Mouse (Mus musculus) hindbrain, embryonic 12.5 days (tissue): ENCODE results near the gene Vps13d. TPM values are rescaled to one million over a fixed set of nuclear protein-coding genes. Genes with fewer than 3 reads are reported as not detected.

Source experiments
- ATAC-seq: fragments of 200-750 bp; cut with Nextera tagmentation; 2 replicates; pipeline ENCODE4 v1.8.0; 2017; ENCODE audit warnings: moderate TSS enrichment; ENCODE audit not compliant: low FRiP score
- H3K27ac ChIP-seq: fragments of 300-500 bp; sonication (generic); 2 replicates; pipeline ENCODE4 v1.5.1; 2016; ENCODE audit warnings: mild to moderate bottlenecking
- H3K27me3 ChIP-seq: fragments of 300-500 bp; sonication (generic); 2 replicates; pipeline ENCODE4 v1.6.1; 2016; ENCODE audit warnings: mild to moderate bottlenecking
- H3K36me3 ChIP-seq: fragments of 300-500 bp; sonication (generic); 2 replicates; pipeline ENCODE4 v1.6.1; 2016; ENCODE audit warnings: mild to moderate bottlenecking
- H3K4me1 ChIP-seq: fragments of 300-500 bp; sonication (generic); 2 replicates; pipeline ENCODE4 v1.6.1; 2016
- H3K4me2 ChIP-seq: fragments of 300-500 bp; sonication (generic); replicated peaks from 2 replicates; pipeline ENCODE4 v1.6.1; 2016; ENCODE audit warnings: mild to moderate bottlenecking
- H3K4me3 ChIP-seq: fragments of 300-500 bp; sonication (generic); 2 replicates; pipeline ENCODE4 v1.5.1; 2016; ENCODE audit warnings: mild to moderate bottlenecking
- H3K9ac ChIP-seq: fragments of 300-500 bp; sonication (generic); 2 replicates; pipeline ENCODE4 v1.6.1; 2016; ENCODE audit warnings: mild to moderate bottlenecking, moderate library complexity
- H3K9me3 ChIP-seq: fragments of 300-500 bp; sonication (generic); replicated peaks from 2 replicates; pipeline ENCODE4 v1.6.1; 2016; ENCODE audit warnings: mild to moderate bottlenecking
- WGBS: fragments of 180-500 bp; shearing (Covaris S2); methylation state at CpG from one replicate; pipeline ENCODE4 v1.1.7; 2016; 5-methylcytosine and 5-hydroxymethylcytosine counted together
- polyA plus RNA-seq: library from polyadenylated mRNA; unstranded; fragments of >200 nt; fragmentation: Nextera tagmentation; extraction: Ambion mirVana; gene quantifications from 2 replicates; pipeline ENCODE4 v1.2.1, GENCODE M21; 2016

The Vps13d gene
- polyA plus RNA-seq, 1 experiment from 2014 or later = 7.2 TPM

DNA sequence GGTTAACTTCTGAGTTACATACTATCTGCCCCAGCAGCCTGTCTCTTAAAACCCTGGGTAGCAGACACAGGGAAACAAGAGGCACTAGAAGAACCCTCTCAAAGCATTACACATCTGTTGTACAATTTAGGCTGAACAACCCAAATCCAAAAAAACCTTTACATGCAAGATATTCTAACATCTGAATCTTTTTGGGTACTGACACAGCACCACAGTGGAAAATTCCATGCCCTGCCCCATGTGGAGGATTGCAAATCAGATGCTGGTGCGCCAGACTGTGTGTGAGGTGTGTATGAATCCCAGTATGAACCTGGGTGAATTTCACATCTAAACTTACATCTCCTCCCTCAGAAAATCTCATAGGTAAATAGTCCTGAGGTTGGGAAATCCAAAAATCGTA, 174.4 kb downstream of the Vps13d start:
- H3K9me3 ChIP-seq = no peaks in the 10 kb centered on the region
- H3K4me3 ChIP-seq = no peak overlapping the region
- ATAC-seq = no peak
- no peaks in the 10 kb centered on the region for H3K27me3 ChIP-seq
- WGBS = 96% methylated on average over 2 of the region's 2 CpGs
- no peak overlapping the region for H3K9ac ChIP-seq
- peaks cover 22% of the 10 kb centered on the region for H3K36me3 ChIP-seq
- no peak overlapping the region for H3K4me2 ChIP-seq
- H3K4me1 ChIP-seq = 0 out of 2 replicates have a peak, but pooled peaks cover 4% of the 10 kb centered on the region
- no peak overlapping the region for H3K27ac ChIP-seq

DNA sequence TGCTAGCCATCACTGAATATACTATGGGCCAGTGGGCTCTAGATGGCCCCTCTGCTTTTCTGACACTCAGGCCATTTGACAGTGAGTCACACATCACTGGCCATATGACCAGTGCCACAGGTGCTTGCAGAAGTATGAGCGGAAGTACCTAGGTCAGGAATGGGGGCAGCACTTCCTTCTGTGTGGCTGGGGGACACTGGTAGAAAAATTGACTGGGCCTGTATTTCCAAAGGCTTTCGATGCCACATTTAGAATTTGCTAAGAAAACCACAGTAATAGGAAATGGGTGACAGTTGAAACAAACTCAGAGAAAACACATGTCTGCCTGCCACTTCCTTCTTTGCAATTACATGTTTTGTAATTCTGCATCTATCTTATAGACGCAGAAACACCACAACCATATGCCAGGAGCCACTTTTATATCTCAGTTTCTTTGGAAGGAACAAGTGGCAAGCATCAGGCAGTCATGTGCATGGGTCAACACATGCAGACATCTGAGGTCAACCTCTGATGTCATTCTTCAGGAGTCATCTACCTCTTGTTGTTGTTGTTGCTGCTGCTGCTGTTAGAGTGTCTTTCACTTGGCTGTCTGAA, 175.6 kb downstream of the Vps13d start:
- ATAC-seq = no peak
- H3K9ac ChIP-seq = no peak overlapping the region
- H3K9me3 ChIP-seq = no peaks in the 10 kb centered on the region
- no peak overlapping the region for H3K4me3 ChIP-seq
- H3K4me1 ChIP-seq = no peaks in the 10 kb centered on the region
- H3K4me2 ChIP-seq = no peak overlapping the region
- 95% methylated on average over 3 of the region's 3 CpGs for WGBS
- H3K27ac ChIP-seq = no peak overlapping the region
- H3K36me3 ChIP-seq = peaks cover 22% of the 10 kb centered on the region
- no peaks in the 10 kb centered on the region for H3K27me3 ChIP-seq

DNA sequence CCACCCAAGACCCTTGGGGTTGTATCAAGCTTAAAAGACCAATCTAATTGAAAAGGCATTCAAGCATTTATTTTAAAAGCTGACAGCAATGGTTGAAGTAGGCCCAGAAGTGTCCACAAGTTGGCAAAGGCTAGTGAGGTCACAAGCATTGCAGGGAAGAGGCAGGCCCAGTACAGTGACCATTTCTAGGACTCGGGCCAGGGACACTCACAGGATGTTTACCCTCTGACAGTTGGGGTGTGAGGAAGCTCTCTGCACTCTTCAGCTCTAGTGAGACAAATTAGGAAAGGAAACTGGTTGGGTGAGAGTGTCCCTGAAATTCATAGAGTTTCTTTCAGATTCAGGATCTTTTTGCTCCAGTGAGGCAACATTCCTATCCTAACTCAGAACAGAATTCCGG, 177.1 kb downstream of the Vps13d start:
- Histone ChIP-seq H3K4me2 (no peak overlapping the region), H3K9me3 (no peaks in the 10 kb centered on the region), H3K9ac (no peak overlapping the region), H3K27ac (no peak overlapping the region), H3K27me3 (no peaks in the 10 kb centered on the region), H3K36me3 (peaks cover 22% of the 10 kb centered on the region), H3K4me3 (no peak overlapping the region), H3K4me1 (no peaks in the 10 kb centered on the region)
- 84% methylated on average over 2 of the region's 2 CpGs for WGBS
- ATAC-seq = no peak

DNA sequence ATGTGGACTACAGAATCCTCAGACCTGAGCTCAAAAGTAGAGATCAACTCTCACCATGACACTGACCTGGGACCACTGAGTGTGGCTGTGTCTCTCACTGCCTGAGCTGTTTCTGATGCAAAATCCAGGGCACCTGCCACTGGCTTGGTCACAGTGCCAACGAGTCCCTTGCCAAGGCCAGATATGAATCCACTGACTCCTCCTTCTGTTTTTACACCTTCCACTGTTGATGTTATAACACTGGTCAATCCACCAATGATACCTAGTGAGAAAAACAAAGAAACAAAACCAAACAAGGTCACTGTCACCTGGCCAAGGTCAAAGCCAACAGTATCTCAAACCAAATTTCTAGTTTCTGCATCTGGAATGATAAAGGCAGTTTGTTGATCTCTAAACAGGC, 178.1 kb downstream of the Vps13d start:
- H3K9me3 ChIP-seq = no peaks in the 10 kb centered on the region
- H3K4me2 ChIP-seq = no peak overlapping the region
- no peak overlapping the region for H3K4me3 ChIP-seq
- peaks cover 27% of the 10 kb centered on the region for H3K36me3 ChIP-seq
- H3K27me3 ChIP-seq = no peaks in the 10 kb centered on the region
- H3K4me1 ChIP-seq = no peaks in the 10 kb centered on the region
- ATAC-seq = no peak
- H3K9ac ChIP-seq = no peak overlapping the region
- WGBS = 90% methylated on average over 1 of the region's 1 CpGs
- H3K27ac ChIP-seq = no peak overlapping the region

DNA sequence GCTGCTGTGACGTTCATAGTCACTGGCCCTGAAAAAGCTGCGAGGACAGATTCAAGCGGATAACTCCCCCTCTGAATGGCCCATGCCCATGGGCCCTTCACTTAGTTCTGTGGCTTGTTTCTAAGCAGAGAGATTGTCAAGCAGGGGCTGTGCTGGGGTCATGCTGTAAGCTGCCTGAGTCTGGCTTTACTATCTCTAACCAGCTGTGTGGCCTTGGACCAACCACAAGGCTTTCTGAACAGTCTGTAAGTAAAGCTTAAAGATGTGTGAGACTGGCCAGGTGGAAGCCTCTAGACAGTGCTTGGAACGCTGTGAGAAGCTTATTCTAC, 180.2 kb downstream of the Vps13d start:
- peaks cover 22% of the 10 kb centered on the region for H3K36me3 ChIP-seq
- WGBS = 86% methylated on average over 4 of the region's 4 CpGs

DNA sequence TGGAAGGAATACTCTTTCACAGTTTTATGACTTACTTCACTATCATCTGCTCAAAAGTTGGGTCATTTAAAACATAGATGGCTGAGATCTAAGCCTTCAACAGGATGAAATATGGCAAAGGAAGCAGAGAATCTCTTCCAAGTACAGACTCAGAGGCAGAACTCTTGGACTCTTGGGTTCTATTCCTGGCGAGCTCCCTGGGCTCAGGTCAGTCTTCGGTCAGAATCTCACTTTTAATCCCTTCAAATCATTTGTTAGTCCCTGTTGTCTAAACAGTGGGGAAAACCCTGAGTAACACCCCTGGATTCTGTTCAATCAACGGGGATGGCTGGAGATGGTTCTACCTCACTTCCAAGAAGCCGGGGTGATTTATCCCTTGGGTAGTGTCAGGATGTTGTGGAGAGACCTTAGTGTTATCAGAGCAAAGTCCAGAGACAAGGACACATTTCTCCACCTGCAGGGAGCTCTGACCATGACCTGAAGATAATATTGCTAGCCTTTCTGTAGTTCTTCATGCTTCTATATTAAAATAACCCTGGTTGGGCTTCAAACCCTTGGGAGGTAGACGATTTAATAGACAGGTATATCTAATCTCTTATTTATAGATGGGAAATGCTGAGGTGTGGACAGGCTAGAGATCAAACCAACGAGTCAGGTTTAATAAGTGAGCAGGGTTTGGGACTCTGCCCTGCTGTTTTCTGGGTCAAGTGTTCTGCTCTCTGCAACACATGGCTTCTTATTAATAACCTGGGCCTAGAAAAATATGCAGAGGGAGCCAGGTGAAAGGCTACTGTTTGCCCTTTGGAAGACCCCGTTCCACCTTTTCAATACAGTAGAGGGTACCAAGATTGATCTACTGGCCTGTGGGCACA, 180.8 kb downstream of the Vps13d start:
- Histone ChIP-seq H3K4me1 (no peaks in the 10 kb centered on the region), H3K9ac (no peak overlapping the region), H3K27ac (no peak overlapping the region), H3K36me3 (peaks cover 21% of the 10 kb centered on the region), H3K4me2 (no peak overlapping the region), H3K9me3 (no peaks in the 10 kb centered on the region), H3K4me3 (no peak overlapping the region), H3K27me3 (no peaks in the 10 kb centered on the region)
- 88% methylated on average over 7 of the region's 7 CpGs for WGBS
- ATAC-seq = no peak

More for the DNA sequence above, 180.2 kb downstream of the Vps13d start:
- Histone ChIP-seq H3K27me3 (no peaks in the 10 kb centered on the region), H3K9ac (no peak overlapping the region), H3K4me2 (no peak overlapping the region), H3K4me3 (no peak overlapping the region), H3K4me1 (no peaks in the 10 kb centered on the region), H3K9me3 (no peaks in the 10 kb centered on the region), H3K27ac (no peak overlapping the region)
- no peak for ATAC-seq

DNA sequence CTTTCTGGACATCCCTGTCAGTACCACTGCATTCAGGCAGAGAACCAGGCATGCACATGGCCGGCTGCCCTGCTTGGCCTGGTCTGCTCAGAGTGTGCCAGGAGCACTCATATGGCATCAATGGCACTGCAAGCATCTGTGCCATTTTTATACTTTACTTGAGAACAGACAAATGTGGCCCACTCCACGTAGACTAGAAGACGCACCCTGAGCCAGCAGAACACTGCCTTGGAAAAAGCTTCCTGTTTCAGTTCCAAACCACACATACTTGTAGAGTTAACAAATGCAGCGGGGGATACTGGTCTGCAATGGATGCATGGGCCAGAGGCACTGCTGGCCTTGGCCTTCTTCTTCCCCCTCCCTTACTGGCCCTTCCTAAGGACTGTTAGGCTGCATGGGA, 181.6 kb downstream of the Vps13d start:
- no peaks in the 10 kb centered on the region for H3K4me1 ChIP-seq
- ATAC-seq = no peak

DNA sequence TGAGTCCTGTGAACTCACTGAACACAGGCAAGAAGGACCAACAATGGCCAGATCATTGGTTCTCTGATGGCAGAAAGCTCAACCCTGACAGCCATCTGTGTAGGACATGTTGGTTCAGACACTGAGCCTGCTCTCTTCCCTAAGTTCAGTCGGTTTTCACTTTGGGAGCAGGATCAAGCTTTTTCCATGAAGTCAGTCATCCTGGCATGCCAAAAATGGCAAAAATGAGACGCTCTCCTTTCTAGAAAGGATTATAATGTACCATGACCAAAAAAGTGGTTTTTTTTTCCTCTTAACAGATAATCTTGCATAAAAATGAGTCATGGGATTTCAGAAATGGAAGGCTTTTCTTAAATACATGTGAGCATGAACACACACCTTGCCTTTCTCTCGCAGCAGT, 183.6 kb downstream of the Vps13d start:
- no peak overlapping the region for H3K4me3 ChIP-seq
- no peak overlapping the region for H3K4me2 ChIP-seq
- 92% methylated on average over 3 of the region's 3 CpGs for WGBS
- no peaks in the 10 kb centered on the region for H3K9me3 ChIP-seq
- no peak overlapping the region for H3K27ac ChIP-seq
- H3K4me1 ChIP-seq = no peaks in the 10 kb centered on the region
- H3K36me3 ChIP-seq = peaks cover 12% of the 10 kb centered on the region
- no peak overlapping the region for H3K9ac ChIP-seq
- no peaks in the 10 kb centered on the region for H3K27me3 ChIP-seq
- ATAC-seq = no peak

More for the DNA sequence above, 181.6 kb downstream of the Vps13d start:
- Histone ChIP-seq H3K27ac (no peak overlapping the region), H3K27me3 (no peaks in the 10 kb centered on the region), H3K4me2 (no peak overlapping the region), H3K9me3 (no peaks in the 10 kb centered on the region), H3K9ac (no peak overlapping the region), H3K4me3 (no peak overlapping the region), H3K36me3 (peaks cover 19% of the 10 kb centered on the region)
- WGBS = 90% methylated on average over 4 of the region's 4 CpGs

DNA sequence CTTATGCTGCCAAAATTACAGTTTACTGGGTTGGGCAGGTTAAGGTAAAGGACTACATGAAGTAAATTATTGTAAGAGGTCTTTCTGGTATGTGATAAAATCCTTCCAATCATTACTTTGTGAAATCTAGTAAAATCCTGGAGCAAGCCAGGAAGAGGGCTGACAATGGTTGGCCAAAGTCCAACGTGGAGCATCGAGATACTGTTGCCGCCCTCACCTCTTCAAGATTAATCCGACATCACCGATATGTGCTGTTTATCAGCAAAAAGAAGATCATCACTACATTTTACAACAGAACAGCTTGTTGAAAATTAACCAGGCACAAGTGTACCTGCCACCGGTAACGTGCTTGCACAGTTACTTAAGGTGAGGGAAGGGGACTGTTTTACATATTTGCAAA, 184.9 kb downstream of the Vps13d start:
- WGBS = 93% methylated on average over 7 of the region's 7 CpGs
- no peak for ATAC-seq
- Histone ChIP-seq H3K4me2 (no peak overlapping the region), H3K4me1 (no peaks in the 10 kb centered on the region), H3K27ac (no peak overlapping the region), H3K27me3 (no peaks in the 10 kb centered on the region), H3K4me3 (no peak overlapping the region), H3K9ac (no peak overlapping the region), H3K36me3 (0 out of 2 replicates have a peak, but pooled peaks cover 7% of the 10 kb centered on the region), H3K9me3 (no peaks in the 10 kb centered on the region)

DNA sequence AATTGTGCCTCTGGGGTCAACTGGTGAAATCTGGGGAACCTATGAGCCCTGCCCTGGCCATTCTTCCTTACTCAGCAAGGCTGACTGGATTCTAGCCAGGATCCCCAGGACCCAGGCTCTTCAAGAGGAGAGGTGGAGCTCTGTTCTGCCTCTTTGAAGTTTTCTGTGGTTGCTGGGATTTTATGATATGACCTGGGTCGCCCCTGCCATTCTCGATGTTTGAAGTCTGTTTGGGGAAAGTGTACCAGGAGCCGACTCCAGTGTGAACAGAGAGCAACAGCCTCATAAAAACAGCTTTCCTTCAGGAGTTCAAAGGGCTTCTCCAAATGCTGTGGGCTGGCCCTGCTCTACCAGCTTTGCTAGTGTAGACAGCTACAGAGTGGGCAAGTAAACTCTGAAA, 185.4 kb downstream of the Vps13d start:
- Histone ChIP-seq H3K4me3 (no peak overlapping the region), H3K4me1 (no peaks in the 10 kb centered on the region), H3K9ac (no peak overlapping the region), H3K36me3 (0 out of 2 replicates have a peak, but pooled peaks cover 7% of the 10 kb centered on the region), H3K4me2 (no peak overlapping the region), H3K27me3 (no peaks in the 10 kb centered on the region), H3K27ac (no peak overlapping the region), H3K9me3 (no peaks in the 10 kb centered on the region)
- ATAC-seq = no peak
- 68% methylated on average over 3 of the region's 3 CpGs for WGBS

DNA sequence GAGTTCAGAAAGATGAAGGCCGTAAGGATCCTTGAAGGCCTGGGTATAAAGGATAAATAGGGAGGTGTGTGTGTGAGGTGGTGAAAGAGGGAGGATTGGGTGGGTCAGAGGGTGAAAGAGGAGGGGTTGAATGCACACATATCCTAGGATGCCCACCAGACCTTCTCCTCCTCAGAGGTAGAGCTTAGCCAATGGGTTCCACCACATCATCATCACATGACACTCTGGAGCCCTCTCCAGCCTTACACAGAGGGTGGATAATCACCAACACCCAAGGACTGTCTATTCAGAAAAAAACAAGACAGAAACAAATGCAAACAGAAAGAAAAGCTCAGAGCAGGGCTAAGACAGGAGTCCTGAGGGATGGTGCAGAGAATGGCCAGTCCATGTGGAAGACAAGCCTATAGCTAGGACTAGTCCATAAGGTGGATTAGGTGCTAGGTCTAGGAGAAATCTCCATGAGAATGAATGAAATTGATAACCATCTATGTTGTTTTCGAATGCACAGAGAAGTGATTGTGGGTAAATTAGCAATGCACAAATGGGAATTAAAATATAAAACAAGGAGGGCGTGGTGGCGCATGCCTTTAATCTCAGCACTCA, 188.8 kb downstream of the Vps13d start:
- no peak overlapping the region for H3K4me2 ChIP-seq
- no peaks in the 10 kb centered on the region for H3K27me3 ChIP-seq
- ATAC-seq = no peak
- H3K4me3 ChIP-seq = no peak overlapping the region
- 92% methylated on average over 4 of the region's 4 CpGs for WGBS
- no peak overlapping the region for H3K9ac ChIP-seq
- H3K36me3 ChIP-seq = 0 out of 2 replicates have a peak, but pooled peaks cover 3% of the 10 kb centered on the region
- no peak overlapping the region for H3K27ac ChIP-seq
- H3K9me3 ChIP-seq = no peaks in the 10 kb centered on the region
- no peaks in the 10 kb centered on the region for H3K4me1 ChIP-seq

DNA sequence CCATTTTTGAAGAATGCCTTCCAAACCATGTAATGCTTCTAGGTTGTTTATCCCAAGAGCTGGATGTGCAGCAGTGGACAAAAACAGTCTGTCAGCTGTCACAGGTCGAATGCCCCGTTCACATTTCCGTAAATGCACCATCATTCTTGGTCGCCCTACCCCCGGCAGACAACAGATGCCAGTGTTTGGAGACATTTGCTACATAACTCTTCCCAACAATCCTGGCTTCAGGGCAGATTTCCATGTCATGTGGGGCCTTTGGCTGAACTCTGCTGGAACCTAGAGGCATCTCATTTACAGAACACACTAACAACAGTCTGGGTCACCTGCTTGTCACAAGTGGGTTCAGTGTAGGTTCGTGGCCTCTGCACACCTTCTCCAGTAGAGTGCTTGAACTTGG, 190.6 kb downstream of the Vps13d start:
- H3K9ac ChIP-seq = no peak overlapping the region
- WGBS = 81% methylated on average over 6 of the region's 6 CpGs
- H3K4me1 ChIP-seq = peaks cover 17% of the 10 kb centered on the region
- H3K4me3 ChIP-seq = no peak overlapping the region
- H3K27ac ChIP-seq = no peak overlapping the region
- 0 out of 2 replicates have a peak, but pooled peaks cover 3% of the 10 kb centered on the region for H3K36me3 ChIP-seq
- no peak for ATAC-seq
- H3K9me3 ChIP-seq = no peaks in the 10 kb centered on the region
- H3K4me2 ChIP-seq = no peak overlapping the region
- H3K27me3 ChIP-seq = no peaks in the 10 kb centered on the region
